8 mouse cellular contexts compared by ENCODE assay signal in genomic region chr4:47234667-47235267, GRCm38 (mm10). TPM values are rescaled to one million over a fixed set of nuclear protein-coding genes. Genes with fewer than 3 reads are reported as not detected.
A peak's percentile ranks its signal among the peaks of the same experiment; 100 is the strongest.
DNase-seq lines count a peak whose midpoint lies in the region; ATAC-seq and TF ChIP-seq lines count a peak whose summit lies in the region.

No protein-coding gene starts in this region.

- no peak overlapping the region for H3K9ac ChIP-seq in forebrain, postnatal 0 days
- no peak overlapping the region for H3K9ac ChIP-seq in hindbrain, embryonic 13.5 days

- H3K4me2 ChIP-seq in forebrain, postnatal 0 days (ENCODE audit: low read depth) = no peak overlapping the region
- no peak overlapping the region for H3K4me2 ChIP-seq in hindbrain, embryonic 13.5 days

- H3K27ac ChIP-seq in forebrain, postnatal 0 days (ENCODE audit: low read depth, low read length) = no peak overlapping the region
- 0 out of 2 replicates have a peak overlapping the region, but pooled peaks have one; percentile 23 for H3K27ac ChIP-seq in hindbrain, embryonic 13.5 days

- H3K4me3 ChIP-seq in forebrain, postnatal 0 days (ENCODE audit: low read depth, low read length) = no peak overlapping the region
- no peak overlapping the region for H3K4me3 ChIP-seq in hindbrain, embryonic 13.5 days

- TF ChIP-seq CTCF in forebrain, postnatal 0 days (IDR thresholded peaks at IDR 0.05; ENCODE audit: low read depth) = peak; percentile 79

- H3K4me1 ChIP-seq in forebrain, postnatal 0 days (ENCODE audit: insufficient read depth) = peaks cover 10% of the 10 kb centered on the region
- H3K4me1 ChIP-seq in hindbrain, embryonic 13.5 days (replicated peaks) = peaks cover 14% of the 10 kb centered on the region

- WGBS in forebrain, postnatal 0 days = 25% methylated on average over 17 of the region's 17 CpGs
- 29% methylated on average over 17 of the region's 17 CpGs for WGBS in hindbrain, embryonic 13.5 days

- no peaks in the 10 kb centered on the region for H3K9me3 ChIP-seq in forebrain, postnatal 0 days (ENCODE audit: low read length)
- no peaks in the 10 kb centered on the region for H3K9me3 ChIP-seq in hindbrain, embryonic 13.5 days

- peak; percentile 65 for ATAC-seq in forebrain, postnatal 0 days
- ATAC-seq in hindbrain, embryonic 13.5 days (ENCODE audit: low FRiP score) = 0 out of 2 replicates have a peak, but pooled peaks have one; percentile 17
- ATAC-seq in megakaryocyte, adult 5-6 weeks (ENCODE audit: poor library complexity, severe bottlenecking) = peak; percentile 86

- no peaks in the 10 kb centered on the region for H3K27me3 ChIP-seq in forebrain, postnatal 0 days (ENCODE audit: insufficient read depth, low read length)
- H3K27me3 ChIP-seq in hindbrain, embryonic 13.5 days = no peaks in the 10 kb centered on the region; the same call in 1 of the 2 replicates

- no peaks in the 10 kb centered on the region for H3K36me3 ChIP-seq in forebrain, postnatal 0 days (ENCODE audit: insufficient read depth)
- H3K36me3 ChIP-seq in hindbrain, embryonic 13.5 days = no peaks in the 10 kb centered on the region

- peak; percentile 70 for DNase-seq in Muller cell, postnatal 12 days (ENCODE audit: inconsistent ontology term)
- DNase-seq in cerebellum, adult 11-12 months = peak; percentile 49
- DNase-seq in forebrain, postnatal 0 days = peak; percentile 81
- DNase-seq in layer of hippocampus, postnatal 25 days (ENCODE audit: extremely low spot score in 1 of 2, low spot score in 1 of 2) = peak; percentile 61 to 83
- DNase-seq in right cerebral cortex, adult 18-20 months = peak; percentile 58
- peak; percentile 67 for DNase-seq in urinary bladder, adult 2 months (ENCODE audit: low spot score)

RNA-seq across cellular contexts. Expression of gene Col15a1, which starts 26.8 kb away (rescaled TPM):
- 6.2 TPM in 2 replicates for total RNA-seq in forebrain, postnatal 0 days (2014; rRNA removed)
- polyA plus RNA-seq in forebrain, postnatal 0 days (2015; fragmentation: Nextera tagmentation; extraction: Ambion mirVana) = 2.0 and 2.5 TPM in 2 replicates
- polyA plus RNA-seq in hindbrain, embryonic 13.5 days (2015; fragmentation: Nextera tagmentation; extraction: Ambion mirVana) = 2.9 and 3.7 TPM in 2 replicates
- total RNA-seq in layer of hippocampus, postnatal 25 days (2021) = 10 to 100 TPM in 1 of 2 experiments, 1 to 10 TPM in 1; 5.6 to 10.6 TPM
- total RNA-seq in megakaryocyte, adult 5-6 weeks (2015) = not detected in 2 replicates
- 0.04 TPM in 1 of 2 replicates, not detected in the other for total RNA-seq in megakaryocyte, adult 5-6 weeks (2017)
- polyA plus RNA-seq in urinary bladder, adult 2 months (2012; rRNA removed) = 117 and 147 TPM in 2 replicates

Comparison
In these comparisons a context has a peak if more than half of its experiments do, and no peak if none do; other contexts are left out.
1. ATAC-seq: peak in every context shown above with its lines; median percentile 86 in megakaryocyte, adult 5-6 weeks; 65 in forebrain, postnatal 0 days; 17 in hindbrain, embryonic 13.5 days.